Mouse (Mus musculus) CH12.LX (cell line): ENCODE measurements around the gene Dynlt1c. TPM values are rescaled to one million over a fixed set of nuclear protein-coding genes. Genes with fewer than 3 reads are reported as not detected.
A peak's percentile ranks its signal among the peaks of the same experiment; 100 is the strongest.
"Not testable (repeated sequence)": the region's sequence is repeated elsewhere in the genome, so short reads cannot be mapped to it uniquely, and the experiment has no call there.

Experiments used
- DNase-seq: peaks from one replicate; pipeline ENCODE4 v3.0.0-alpha.2; 2013; ENCODE audit errors: extremely low read depth
- H3K27ac ChIP-seq: 2 replicates; pipeline ENCODE4 v1.5.1; 2012; ENCODE audit warnings: low read depth, mild to moderate bottlenecking, control low read depth, moderate library complexity; ENCODE audit not compliant: insufficient read depth
- H3K27me3 ChIP-seq: replicated peaks from 2 replicates; pipeline ENCODE3; 2012; ENCODE audit warnings: inconsistent platforms
- H3K36me3 ChIP-seq, 2 experiments: replicated peaks in 1 of 2; 2 replicates each; pipeline versions ENCODE3 to v1.6.1; 2012; ENCODE audit warnings: inconsistent platforms in 1 of 2, low read length in 1 of 2, mild to moderate bottlenecking in 1 of 2, mixed read lengths in 1 of 2, moderate library complexity in 1 of 2; ENCODE audit not compliant: control insufficient read depth in 1 of 2, insufficient read depth in 1 of 2
- H3K4me1 ChIP-seq, 2 experiments: 2 replicates each; pipeline ENCODE4 v1.6.1; 2012; ENCODE audit warnings: inconsistent platforms in 1 of 2, moderate library complexity in 1 of 2; ENCODE audit not compliant: insufficient read depth in 2 of 2, control insufficient read depth in 1 of 2
- H3K4me2 ChIP-seq: 2 replicates; pipeline ENCODE4 v1.6.1; 2012; ENCODE audit warnings: low read depth, mild to moderate bottlenecking, control low read depth; ENCODE audit not compliant: poor library complexity, insufficient read depth, severe bottlenecking
- H3K4me3 ChIP-seq, 3 experiments: fragments of 150-350 bp in 1 of 3; sonication (generic) in 1 of 3; replicated peaks in 1 of 3; 2 replicates each; pipeline versions ENCODE3 to v1.5.1; 2011 to 2012; ENCODE audit warnings: low read depth in 2 of 3, low read length in 2 of 3, mild to moderate bottlenecking in 2 of 3, moderate library complexity in 2 of 3, control low read depth in 1 of 3, improper control_type of control experiment in 1 of 3, inconsistent platforms in 1 of 3, mixed read lengths in 1 of 3; ENCODE audit not compliant: poor library complexity in 1 of 3
- H3K79me2 ChIP-seq: replicated peaks from 2 replicates; pipeline ENCODE4 v1.6.1; 2012; ENCODE audit warnings: mild to moderate bottlenecking, moderate library complexity; ENCODE audit not compliant: control insufficient read depth, poor library complexity, insufficient read depth, severe bottlenecking; ENCODE audit errors: extremely low read depth
- H3K9ac ChIP-seq: 2 replicates; pipeline ENCODE4 v1.6.1; 2012; ENCODE audit warnings: low read depth, mild to moderate bottlenecking, control low read depth, moderate library complexity; ENCODE audit not compliant: insufficient read depth
- H3K9me3 ChIP-seq: replicated peaks from 2 replicates; pipeline ENCODE3; 2012; ENCODE audit warnings: low read length, inconsistent platforms, mixed read lengths
- dilution Hi-C: fragments of 300-500 bp; cut with MboI; formaldehyde crosslinking; loops from 2 replicates; pipeline ENCODE4 v1.14.3; 2020; ENCODE audit warnings: low sequenced_read_pairs; ENCODE audit not compliant: extremely low pct_unique_long_range_greater_than_20kb, extremely low pct_ligation_motif_present
- in situ Hi-C: fragments of 300-500 bp; cut with MboI; formaldehyde crosslinking; loops from 3 replicates; pipeline ENCODE4 v1.14.3; 2019; ENCODE audit warnings: low sequenced_read_pairs, low pct_ligation_motif_present, low pct_unique_long_range_greater_than_20kb, mixed read lengths
- polyA plus RNA-seq: library from polyadenylated mRNA; unstranded; fragments of >175 nt; gene quantifications from 2 replicates; pipeline ENCODE4 v1.2.1, GENCODE M21; 2012; ENCODE audit warnings: low read depth; ENCODE audit not compliant: insufficient read length
- total RNA-seq, 2 experiments: library from RNA; depleted of rRNA; stranded (reverse); fragments of 300-350 nt in 1 of 2; fragments of >200 nt in 1 of 2; gene quantifications; 2 replicates each; pipeline ENCODE4 v1.2.3; 2012 to 2014

The Dynlt1c gene
- total and polyA plus RNA-seq, 3 experiments = 2.3 to 16.5 (median 11.2) TPM

GRCm38 (mm10) chr17:6605347-6605746 lies 3.9 kb downstream of the Dynlt1c start:
- H3K4me2 ChIP-seq, dilution Hi-C loops: not testable (repeated sequence)

GRCm38 (mm10) chr17:6613524-6613923 lies 12.1 kb downstream of the Dynlt1c start:
- H3K4me1 ChIP-seq, H3K9me3 ChIP-seq, H3K79me2 ChIP-seq, in situ Hi-C loops, H3K9ac ChIP-seq, H3K27ac ChIP-seq, dilution Hi-C loops, H3K36me3 ChIP-seq, DNase-seq, H3K4me3 ChIP-seq, H3K4me2 ChIP-seq, H3K27me3 ChIP-seq: not testable (repeated sequence)

More at GRCm38 (mm10) chr17:6605347-6605746, 3.9 kb downstream of the Dynlt1c start:
- H3K27me3 ChIP-seq, H3K9ac ChIP-seq, H3K79me2 ChIP-seq, in situ Hi-C loops, H3K36me3 ChIP-seq, DNase-seq, H3K4me1 ChIP-seq, H3K9me3 ChIP-seq: not testable (repeated sequence)
- Histone ChIP-seq H3K4me3 (peak overlapping the region in 1 of 3 experiments; percentile 18), H3K27ac (peak overlapping the region; percentile 24)

GRCm38 (mm10) chr17:6614316-6614715 lies 12.8 kb downstream of the Dynlt1c start:
- H3K36me3 ChIP-seq, H3K27me3 ChIP-seq, H3K79me2 ChIP-seq, H3K4me3 ChIP-seq, H3K9me3 ChIP-seq, in situ Hi-C loops, H3K4me2 ChIP-seq, H3K9ac ChIP-seq, H3K27ac ChIP-seq, DNase-seq, dilution Hi-C loops, H3K4me1 ChIP-seq: not testable (repeated sequence)

GRCm38 (mm10) chr17:6616731-6617130 lies 15.3 kb downstream of the Dynlt1c start:
- H3K4me1 ChIP-seq, H3K36me3 ChIP-seq, H3K9ac ChIP-seq, H3K9me3 ChIP-seq, H3K79me2 ChIP-seq, H3K4me2 ChIP-seq, H3K27me3 ChIP-seq, H3K27ac ChIP-seq, H3K4me3 ChIP-seq, dilution Hi-C loops, in situ Hi-C loops, DNase-seq: not testable (repeated sequence)

- H3K27me3 ChIP-seq, H3K4me2 ChIP-seq, DNase-seq, in situ Hi-C loops, H3K4me1 ChIP-seq, H3K79me2 ChIP-seq, H3K4me3 ChIP-seq, H3K9ac ChIP-seq, dilution Hi-C loops, H3K27ac ChIP-seq, H3K9me3 ChIP-seq, H3K36me3 ChIP-seq: not testable (repeated sequence)
These were observed 16.4 kb downstream of the Dynlt1c start for GRCm38 (mm10) chr17:6617689-6618400.

- H3K4me3 ChIP-seq, H3K9ac ChIP-seq, in situ Hi-C loops, H3K79me2 ChIP-seq, H3K4me1 ChIP-seq, H3K4me2 ChIP-seq, H3K36me3 ChIP-seq, H3K9me3 ChIP-seq, DNase-seq, dilution Hi-C loops, H3K27ac ChIP-seq, H3K27me3 ChIP-seq: not testable (repeated sequence)
These were observed 17.8 kb downstream of the Dynlt1c start for GRCm38 (mm10) chr17:6619271-6619670.
